Mouse (Mus musculus): ENCODE data around the gene Pdlim5. TPM values are rescaled to one million over a fixed set of nuclear protein-coding genes. Genes with fewer than 3 reads are reported as not detected.

Gene Pdlim5
- polyA plus RNA-seq, 1 experiment: 14.3 TPM

DNA sequence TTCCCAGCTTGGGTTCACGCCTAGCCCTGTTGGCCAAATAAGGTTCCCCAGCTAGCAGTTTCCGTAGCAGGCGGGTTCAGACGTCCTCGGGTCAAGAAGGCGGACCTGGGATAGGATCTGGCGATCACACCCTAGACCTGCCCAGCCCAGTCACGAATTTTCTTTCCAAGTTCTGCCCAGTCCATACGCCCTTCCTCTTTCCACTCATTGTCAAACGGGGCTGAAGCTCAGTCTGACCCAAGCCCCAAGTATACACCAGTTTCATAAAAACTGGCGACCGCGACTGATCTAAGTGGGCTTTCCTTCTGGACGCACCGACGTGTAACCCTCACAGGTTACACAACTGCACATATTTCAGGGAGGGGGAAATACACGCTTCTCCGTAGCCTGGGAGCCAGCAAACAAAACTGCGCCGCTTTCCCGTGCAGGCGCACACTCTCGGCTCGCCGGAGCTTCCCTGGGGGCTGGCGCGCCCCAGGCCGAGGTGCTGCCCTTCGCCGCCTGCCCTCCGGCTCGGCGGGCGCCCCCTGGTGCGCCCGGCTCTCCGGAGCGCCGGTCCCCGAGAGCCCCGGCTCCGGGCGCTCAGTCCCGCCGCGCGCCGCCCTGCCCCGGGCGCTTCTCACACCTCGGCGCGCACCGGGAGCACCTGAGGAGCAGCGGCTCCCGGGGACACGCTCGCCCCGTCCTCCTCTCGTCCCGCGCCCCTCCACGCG lies 544 bp downstream of the Pdlim5 start:
- TF ChIP-seq CTCF (IDR thresholded peaks at IDR 0.05; ENCODE audit: borderline replicate concordance, extremely low read depth, insufficient read depth, insufficient read length) (no peak), POLR2A (IDR thresholded peaks at IDR 0.05; ENCODE audit: borderline replicate concordance, extremely low read depth, insufficient read depth, insufficient read length, poor library complexity, severe bottlenecking) (no peak)
- peak; percentile 47 for DNase-seq (ENCODE audit: low read depth)

DNA sequence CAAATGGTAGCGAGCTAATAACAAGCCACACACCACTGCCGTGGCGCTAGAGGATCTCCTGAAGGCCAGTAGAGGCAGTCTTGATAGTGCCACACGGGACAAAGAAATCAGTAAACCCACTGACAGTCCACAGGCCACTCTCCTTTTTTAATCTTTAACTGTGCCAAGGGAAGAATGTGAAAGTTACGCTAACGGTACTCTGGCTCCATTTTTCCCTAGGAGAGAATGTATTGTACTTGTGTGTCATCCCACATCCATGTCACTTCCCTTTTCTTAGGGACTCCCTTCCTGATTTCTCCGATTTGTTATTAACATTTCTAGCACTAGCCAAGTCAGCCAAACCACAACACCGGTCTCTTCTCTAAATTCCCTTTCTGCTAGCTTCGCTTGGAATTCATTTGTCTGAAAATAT lies 1.5 kb downstream of the Pdlim5 start:
- TF ChIP-seq CTCF (IDR thresholded peaks at IDR 0.05; ENCODE audit: borderline replicate concordance, extremely low read depth, insufficient read depth, insufficient read length): no peak
- TF ChIP-seq POLR2A (IDR thresholded peaks at IDR 0.05; ENCODE audit: borderline replicate concordance, extremely low read depth, insufficient read depth, insufficient read length, poor library complexity, severe bottlenecking): no peak
- DNase-seq (ENCODE audit: low read depth): peak; percentile 11

DNA sequence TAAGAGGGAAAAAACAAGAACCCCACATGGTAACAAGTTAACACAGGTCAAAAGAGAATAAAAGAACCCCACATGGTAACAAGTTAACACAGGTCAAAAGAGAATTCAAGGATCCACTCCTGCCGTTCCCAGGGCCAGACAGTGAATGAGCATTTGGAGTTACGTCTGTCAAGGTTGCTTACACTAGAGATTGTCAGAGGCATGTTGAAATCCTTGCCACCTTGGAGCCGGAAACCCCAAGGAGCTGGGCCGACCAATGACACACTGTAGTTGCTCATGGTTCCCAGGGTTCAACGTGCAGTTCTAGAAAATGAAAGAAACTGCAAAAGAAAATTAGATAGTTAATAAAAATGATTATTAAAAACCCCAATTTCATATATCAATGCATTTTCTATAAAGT lies 4.0 kb downstream of the Pdlim5 start:
- no peak for DNase-seq (ENCODE audit: low read depth)

DNA sequence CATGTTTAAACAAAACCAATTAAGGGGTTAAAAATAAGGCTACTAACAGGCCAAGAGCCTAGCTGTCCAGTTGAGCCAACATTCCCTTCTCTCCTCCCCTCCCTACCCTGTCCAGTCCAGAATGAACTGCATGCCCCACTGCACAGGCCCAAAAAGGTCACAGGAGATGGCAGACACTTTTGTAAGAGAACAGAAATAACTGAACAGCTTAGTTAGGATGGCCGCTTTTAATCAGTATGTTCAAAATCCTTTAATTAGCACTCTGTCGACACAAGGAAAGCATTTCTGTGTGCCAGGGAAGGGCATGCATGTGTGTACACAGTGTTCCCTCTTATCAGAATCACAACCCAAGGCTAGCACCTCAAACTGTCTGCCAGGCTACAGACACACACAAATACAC lies 5.2 kb downstream of the Pdlim5 start:
- TF ChIP-seq POLR2A (IDR thresholded peaks at IDR 0.05; ENCODE audit: borderline replicate concordance, extremely low read depth, insufficient read depth, insufficient read length, poor library complexity, severe bottlenecking) (no peak), CTCF (IDR thresholded peaks at IDR 0.05; ENCODE audit: borderline replicate concordance, extremely low read depth, insufficient read depth, insufficient read length) (no peak)
- peak; percentile 55 for DNase-seq (ENCODE audit: low read depth)

More for the DNA sequence above, 4.0 kb downstream of the Pdlim5 start:
- no peak for TF ChIP-seq POLR2A (IDR thresholded peaks at IDR 0.05; ENCODE audit: borderline replicate concordance, extremely low read depth, insufficient read depth, insufficient read length, poor library complexity, severe bottlenecking)
- TF ChIP-seq CTCF (IDR thresholded peaks at IDR 0.05; ENCODE audit: borderline replicate concordance, extremely low read depth, insufficient read depth, insufficient read length): no peak

DNA sequence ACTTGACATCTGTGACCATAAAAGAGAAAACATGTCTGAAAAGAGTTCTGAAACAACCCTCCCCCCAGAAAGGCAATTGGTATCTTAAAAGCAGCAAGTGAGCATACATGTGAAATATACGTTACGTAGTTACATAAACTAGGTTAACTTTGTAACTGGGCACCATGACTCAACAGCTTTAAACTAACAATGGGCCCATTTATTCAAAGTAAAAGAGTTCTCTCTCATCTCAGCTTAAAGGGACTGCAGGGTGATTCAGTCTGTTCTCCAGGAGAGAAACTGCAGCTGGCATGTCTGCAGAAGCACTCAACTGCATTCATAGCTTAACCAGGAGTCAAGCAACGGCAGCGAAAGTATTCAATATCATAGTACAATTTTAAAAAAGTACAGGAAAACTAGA lies 7.3 kb downstream of the Pdlim5 start:
- TF ChIP-seq CTCF (IDR thresholded peaks at IDR 0.05; ENCODE audit: borderline replicate concordance, extremely low read depth, insufficient read depth, insufficient read length): no peak
- no peak for TF ChIP-seq POLR2A (IDR thresholded peaks at IDR 0.05; ENCODE audit: borderline replicate concordance, extremely low read depth, insufficient read depth, insufficient read length, poor library complexity, severe bottlenecking)
- no peak for DNase-seq (ENCODE audit: low read depth)

DNA sequence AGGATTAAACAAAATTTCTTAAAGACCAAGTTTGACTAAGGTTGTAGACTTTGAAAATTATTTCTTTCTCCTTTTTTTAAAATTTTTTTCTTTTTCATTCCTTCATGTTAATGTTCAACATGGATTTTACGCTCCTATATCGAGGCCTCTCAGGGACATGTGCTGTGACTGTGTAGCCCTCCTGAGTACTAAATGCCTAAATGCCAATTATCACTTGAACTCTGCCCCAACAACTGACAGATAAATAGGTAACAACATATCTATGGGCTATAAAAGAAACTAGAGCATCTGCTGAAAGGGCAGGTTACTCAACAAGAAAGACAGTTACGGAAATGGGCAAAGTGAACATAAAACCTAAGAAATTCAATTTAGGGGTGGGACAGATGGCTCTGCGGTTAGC lies 9.0 kb downstream of the Pdlim5 start:
- TF ChIP-seq POLR2A (IDR thresholded peaks at IDR 0.05; ENCODE audit: borderline replicate concordance, extremely low read depth, insufficient read depth, insufficient read length, poor library complexity, severe bottlenecking) (no peak), CTCF (IDR thresholded peaks at IDR 0.05; ENCODE audit: borderline replicate concordance, extremely low read depth, insufficient read depth, insufficient read length) (no peak)
- no peak for DNase-seq (ENCODE audit: low read depth)

DNA sequence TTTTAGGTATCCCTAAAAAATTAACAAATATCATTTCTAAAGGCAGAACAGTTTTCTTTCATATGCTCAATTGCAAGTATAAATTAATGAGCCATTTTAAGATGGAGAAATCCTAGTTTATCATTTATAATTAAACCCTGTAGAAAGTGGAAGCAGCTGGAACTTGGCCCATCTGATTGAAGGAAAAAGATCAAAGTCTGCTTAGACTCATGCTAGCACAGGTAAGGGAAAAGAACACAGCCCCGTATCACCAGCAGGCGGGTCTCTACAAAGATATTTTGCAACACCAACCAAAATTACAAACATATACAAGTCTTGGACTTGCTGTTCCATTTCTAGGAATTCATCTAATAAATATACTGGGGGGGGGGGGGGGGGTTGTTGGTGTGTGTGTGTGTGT lies 9.8 kb downstream of the Pdlim5 start:
- DNase-seq (ENCODE audit: low read depth): no peak
- TF ChIP-seq CTCF (IDR thresholded peaks at IDR 0.05; ENCODE audit: borderline replicate concordance, extremely low read depth, insufficient read depth, insufficient read length): no peak
- no peak for TF ChIP-seq POLR2A (IDR thresholded peaks at IDR 0.05; ENCODE audit: borderline replicate concordance, extremely low read depth, insufficient read depth, insufficient read length, poor library complexity, severe bottlenecking)

DNA sequence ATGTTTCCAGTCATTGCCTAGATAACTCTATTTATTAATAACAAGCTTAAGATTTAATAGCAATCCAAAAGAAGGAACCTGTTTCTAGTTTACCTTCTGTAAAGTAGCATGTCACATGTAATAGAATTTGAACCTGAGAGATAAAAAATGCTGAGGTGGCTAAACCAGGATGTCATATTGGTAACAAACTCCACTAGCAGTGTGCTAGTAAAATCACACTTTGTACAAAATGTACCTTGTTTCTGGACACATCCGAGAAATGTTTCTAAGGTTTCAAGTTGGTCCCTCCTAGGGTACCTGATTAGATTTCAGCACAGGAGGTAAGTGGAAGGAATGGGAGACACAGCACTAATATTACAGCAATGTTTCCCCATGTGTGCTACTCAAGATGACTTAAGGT lies 18.9 kb downstream of the Pdlim5 start:
- no peak for DNase-seq (ENCODE audit: low read depth)
- no peak for TF ChIP-seq CTCF (IDR thresholded peaks at IDR 0.05; ENCODE audit: borderline replicate concordance, extremely low read depth, insufficient read depth, insufficient read length)
- TF ChIP-seq POLR2A (IDR thresholded peaks at IDR 0.05; ENCODE audit: borderline replicate concordance, extremely low read depth, insufficient read depth, insufficient read length, poor library complexity, severe bottlenecking): no peak

DNA sequence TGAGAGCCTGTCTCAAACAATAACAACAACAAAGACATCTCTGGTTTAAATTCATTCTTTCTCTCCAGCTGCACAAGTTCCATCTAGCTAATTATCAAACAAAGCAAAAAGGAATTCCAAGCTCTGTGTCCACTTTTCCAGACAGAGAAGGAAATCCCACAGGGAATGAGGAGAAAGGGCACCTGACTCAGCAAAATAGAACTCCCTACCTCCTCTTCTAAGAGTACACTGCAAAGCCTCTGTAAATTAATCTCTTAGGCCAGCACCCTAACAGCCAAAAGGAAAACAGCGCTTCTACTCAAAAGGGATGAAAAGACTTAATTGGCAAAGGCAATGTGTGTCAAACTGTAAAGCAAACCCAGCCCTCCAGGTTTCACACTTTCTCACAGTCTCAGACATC lies 20.4 kb downstream of the Pdlim5 start:
- TF ChIP-seq CTCF (IDR thresholded peaks at IDR 0.05; ENCODE audit: borderline replicate concordance, extremely low read depth, insufficient read depth, insufficient read length) (no peak), POLR2A (IDR thresholded peaks at IDR 0.05; ENCODE audit: borderline replicate concordance, extremely low read depth, insufficient read depth, insufficient read length, poor library complexity, severe bottlenecking) (no peak)
- peak; percentile 47 for DNase-seq (ENCODE audit: low read depth)

DNA sequence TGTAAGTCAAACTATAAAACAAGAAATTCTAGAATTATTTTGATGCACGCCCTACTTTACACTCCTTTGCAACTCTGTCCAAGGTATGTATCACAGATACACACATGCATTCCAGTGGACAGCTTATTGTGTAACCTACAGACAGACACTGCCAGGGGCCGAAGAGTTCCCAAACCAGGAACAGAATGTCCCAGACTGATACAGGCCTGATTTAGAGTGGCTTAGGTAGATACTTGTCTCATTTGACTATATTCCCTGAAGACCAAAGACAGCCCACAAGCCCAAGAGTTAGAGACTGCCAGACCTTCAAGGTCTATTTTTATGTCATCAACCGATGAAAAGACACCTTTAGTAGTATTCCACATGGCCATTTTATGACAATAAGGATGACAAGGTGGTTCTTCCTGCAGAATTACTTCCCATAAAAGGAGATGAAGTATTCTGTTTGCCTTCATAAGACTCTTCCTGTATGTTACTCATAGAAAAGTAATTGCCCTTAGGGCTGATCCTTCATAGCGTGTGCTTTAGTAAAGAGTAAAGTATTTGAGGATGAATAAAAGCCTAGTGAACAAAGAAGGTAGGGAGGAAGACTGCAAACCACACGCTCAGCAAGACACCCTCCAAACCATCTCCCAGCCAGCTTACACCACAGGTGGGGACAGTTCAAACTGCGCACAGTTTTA lies 22.9 kb downstream of the Pdlim5 start:
- no peak for DNase-seq (ENCODE audit: low read depth)
- TF ChIP-seq POLR2A (IDR thresholded peaks at IDR 0.05; ENCODE audit: borderline replicate concordance, extremely low read depth, insufficient read depth, insufficient read length, poor library complexity, severe bottlenecking): no peak
- TF ChIP-seq CTCF (IDR thresholded peaks at IDR 0.05; ENCODE audit: borderline replicate concordance, extremely low read depth, insufficient read depth, insufficient read length): no peak

DNA sequence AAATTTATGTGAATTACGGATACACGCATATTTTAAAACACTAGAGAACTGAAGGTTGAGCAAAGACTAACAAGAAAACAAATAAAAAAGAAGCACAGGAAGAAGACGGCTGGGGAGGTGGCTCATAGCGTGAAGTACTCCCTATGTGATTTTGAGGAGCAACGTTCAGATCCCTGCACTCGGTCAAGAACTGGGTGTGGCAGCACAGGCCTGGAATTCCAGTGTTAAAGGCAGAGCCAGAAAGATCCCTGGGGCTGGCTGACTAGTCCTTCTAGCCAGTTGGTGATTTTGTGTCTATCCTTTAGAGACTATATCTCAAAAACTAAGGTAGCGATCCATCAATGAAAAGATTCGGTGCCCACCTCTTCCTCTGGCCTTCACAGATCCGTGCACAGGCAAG lies 27.1 kb downstream of the Pdlim5 start:
- DNase-seq (ENCODE audit: low read depth): no peak
- no peak for TF ChIP-seq POLR2A (IDR thresholded peaks at IDR 0.05; ENCODE audit: borderline replicate concordance, extremely low read depth, insufficient read depth, insufficient read length, poor library complexity, severe bottlenecking)

DNA sequence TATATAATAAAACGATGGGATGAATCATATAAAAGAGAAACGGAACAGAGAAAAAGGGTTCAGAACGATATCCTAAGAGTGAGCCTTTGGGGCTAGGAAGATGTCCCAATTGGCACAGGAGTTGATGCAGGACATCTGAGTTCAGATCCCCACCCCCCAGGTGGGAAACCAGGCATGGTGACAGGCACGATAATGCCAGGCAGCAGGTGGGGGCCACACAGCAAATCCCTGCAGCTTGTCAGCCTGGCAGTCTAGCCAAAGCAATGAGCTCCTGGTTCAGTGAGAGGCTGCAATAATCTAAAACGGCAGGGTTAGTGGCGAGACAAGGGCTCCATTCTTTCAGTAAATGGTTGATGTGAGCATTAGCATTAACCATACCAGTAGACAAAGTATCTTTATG lies 33.4 kb downstream of the Pdlim5 start:
- DNase-seq (ENCODE audit: low read depth): no peak
- TF ChIP-seq CTCF (IDR thresholded peaks at IDR 0.05; ENCODE audit: borderline replicate concordance, extremely low read depth, insufficient read depth, insufficient read length) (no peak), POLR2A (IDR thresholded peaks at IDR 0.05; ENCODE audit: borderline replicate concordance, extremely low read depth, insufficient read depth, insufficient read length, poor library complexity, severe bottlenecking) (no peak)

Data from brain, embryonic 14.5 days (tissue).